Mouse (Mus musculus) lung, postnatal 0 days (tissue): ENCODE data around the gene 2610002M06Rik.

Experiments used
- CTCF ChIP-seq: IDR thresholded peaks from 2 replicates; pipeline ENCODE4 v1.5.1; 2016; ENCODE audit warnings: antibody characterized with exemption, mild to moderate bottlenecking
- EP300 ChIP-seq: IDR thresholded peaks from 2 replicates; pipeline ENCODE4 v1.6.1; 2016; ENCODE audit warnings: antibody characterized with exemption, mild to moderate bottlenecking, control low read depth

DNA sequence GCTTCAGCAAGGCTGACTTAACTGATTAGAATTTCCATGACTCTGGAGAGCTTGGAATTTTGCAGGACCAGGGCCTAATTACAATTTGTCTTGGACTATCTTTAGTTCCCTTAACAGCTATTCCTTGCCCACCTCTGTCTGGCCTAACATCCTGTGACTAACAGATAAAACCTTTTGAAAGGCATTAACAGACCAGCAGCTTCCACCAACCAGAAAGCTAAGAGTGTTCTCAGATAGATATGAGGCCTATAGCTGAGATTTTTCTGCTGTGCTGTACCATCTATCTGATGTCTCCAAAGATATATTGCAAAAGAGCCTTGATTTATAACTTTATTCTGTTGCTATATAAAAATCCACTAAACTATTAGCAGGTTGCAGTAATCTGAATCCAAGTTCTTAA, 4.0 kb downstream of the 2610002M06Rik start:
- TF ChIP-seq CTCF: no peak
- no peak for TF ChIP-seq EP300
